Mouse (Mus musculus): Measurements from ENCODE around the gene Atp13a3.
"Not testable (repeated sequence)": the region's sequence is repeated elsewhere in the genome, so short reads cannot be mapped to it uniquely, and the experiment has no call there.

The Atp13a3 gene

GRCm38 (mm10) chr16:30405925-30406670 is at the start of gene Atp13a3:
Atp13a3 (minus strand) TSS chr16:30405975.
- no peak for DNase-seq (ENCODE audit: low spot score in 2 of 2)

DNA sequence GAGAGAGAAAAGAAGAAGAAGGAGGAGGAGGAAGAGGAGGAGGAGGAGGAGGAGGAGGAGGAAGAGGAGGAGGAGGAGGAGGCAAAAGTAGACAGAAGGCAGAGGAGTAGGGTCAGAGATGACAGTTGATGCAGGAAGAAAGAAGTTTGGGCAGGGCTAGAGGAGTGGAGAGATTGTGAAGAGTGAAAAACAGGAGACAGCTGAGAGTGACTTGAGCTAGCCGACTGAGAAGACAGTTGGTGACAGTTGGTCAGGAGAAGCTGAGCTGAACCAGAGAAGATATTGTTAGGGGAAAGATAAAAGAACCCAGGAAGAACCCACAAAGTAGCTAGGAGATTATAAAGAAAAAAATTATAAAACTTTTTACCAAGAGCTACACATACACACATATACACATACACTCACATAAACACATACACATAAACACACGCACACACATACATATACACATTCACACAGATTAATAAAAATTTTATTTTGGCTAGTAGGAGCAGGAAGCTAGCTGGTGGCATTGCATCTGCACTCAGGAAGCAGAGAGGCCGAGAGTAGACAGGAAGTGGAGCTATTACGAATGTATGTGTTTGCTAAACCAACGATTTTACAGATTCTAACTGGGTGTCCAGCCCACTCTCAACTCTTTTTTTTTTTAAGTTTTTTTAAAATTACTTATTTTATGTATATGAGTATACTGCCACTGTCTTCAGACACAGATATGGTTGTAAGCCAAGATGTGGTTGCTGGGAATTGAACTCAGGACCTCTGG is 47.6 kb upstream of the Atp13a3 start:
- DNase-seq (ENCODE audit: low spot score in 2 of 2), result no peak

DNA sequence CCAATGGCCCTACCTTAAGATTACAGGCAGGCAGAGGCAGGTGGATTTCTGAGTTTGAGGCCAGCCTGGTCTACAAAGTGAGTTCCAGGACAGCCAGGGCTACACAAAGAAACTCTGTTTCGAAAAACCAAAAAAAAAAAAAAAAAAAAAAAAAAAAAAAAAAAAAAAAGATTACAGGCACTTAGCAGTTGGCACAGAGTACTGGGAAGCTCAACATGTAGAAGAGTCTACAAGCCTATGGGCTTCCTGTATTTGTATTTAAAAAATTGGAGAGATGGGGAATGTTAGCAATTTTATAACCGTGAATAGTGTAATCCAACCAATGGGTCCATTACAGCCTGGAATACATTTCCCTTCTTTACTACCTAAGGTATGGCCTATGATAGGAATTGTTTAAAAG is 45.4 kb upstream of the Atp13a3 start:
- not testable (repeated sequence) for DNase-seq (ENCODE audit: low spot score in 2 of 2)

DNA sequence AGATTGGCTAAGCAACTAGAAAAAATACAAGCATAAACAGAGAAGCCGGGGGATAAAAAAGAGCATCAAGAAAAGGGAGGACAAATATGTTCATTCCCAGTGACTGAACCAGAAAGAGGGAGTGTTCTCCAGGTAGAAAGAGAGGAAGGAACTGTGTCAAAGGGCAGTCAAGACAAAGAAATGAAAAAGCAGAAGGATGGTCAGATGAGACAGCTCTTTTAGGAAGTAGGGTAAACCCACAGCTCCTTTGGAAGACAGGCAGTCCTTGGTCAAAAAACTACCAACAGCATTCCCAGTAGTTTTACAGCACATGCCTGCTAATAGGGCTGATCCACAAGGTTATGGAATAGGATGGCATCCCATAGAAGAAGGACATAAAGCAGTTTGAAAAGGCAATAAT is 43.2 kb upstream of the Atp13a3 start:
- DNase-seq (ENCODE audit: low spot score in 2 of 2), result no peak

DNA sequence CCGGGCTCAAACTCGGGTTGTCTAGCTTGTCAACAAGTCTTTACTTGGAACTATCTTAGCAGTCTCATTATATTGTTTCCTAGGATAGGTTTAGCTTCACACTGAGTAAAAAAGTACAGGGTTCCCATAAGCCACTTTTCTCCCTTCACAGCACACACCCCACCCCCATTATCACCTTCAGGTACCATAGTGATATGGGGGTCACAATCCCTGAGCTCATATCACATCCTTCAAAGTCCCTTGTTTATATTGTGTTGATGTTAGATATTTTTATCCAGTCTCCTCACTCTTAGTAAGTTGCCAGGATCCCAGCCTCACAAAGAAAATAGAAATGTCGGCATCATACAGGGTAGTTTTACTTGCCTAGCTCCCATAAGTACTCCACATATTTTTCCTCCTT is 42.4 kb upstream of the Atp13a3 start:
- DNase-seq (ENCODE audit: low spot score in 2 of 2), result no peak

GRCm38 (mm10) chr16:30447642-30448041 is 41.9 kb upstream of the Atp13a3 start:
- no peak for DNase-seq (ENCODE audit: low spot score in 2 of 2)

DNA sequence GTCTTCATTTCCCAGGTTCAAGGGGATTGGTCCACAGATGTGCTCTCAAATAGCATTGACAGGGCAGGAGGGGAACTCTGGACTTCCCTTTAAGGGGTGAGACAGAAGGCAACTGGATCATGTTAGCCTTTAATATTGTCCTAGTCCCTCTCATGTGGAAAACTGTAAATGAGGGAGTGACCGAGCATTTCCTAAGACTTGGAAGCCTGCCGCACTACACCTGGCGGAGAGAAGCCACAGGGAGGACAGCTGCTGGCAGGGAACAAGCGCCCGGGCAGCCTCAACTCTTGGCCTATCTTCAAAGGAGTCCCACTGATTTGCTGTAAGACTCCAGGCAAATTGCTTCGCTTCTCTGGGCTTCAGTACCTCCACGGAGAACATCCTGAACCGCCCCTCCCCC is 37.6 kb upstream of the Atp13a3 start:
- no peak for DNase-seq (ENCODE audit: low spot score in 2 of 2)

DNA sequence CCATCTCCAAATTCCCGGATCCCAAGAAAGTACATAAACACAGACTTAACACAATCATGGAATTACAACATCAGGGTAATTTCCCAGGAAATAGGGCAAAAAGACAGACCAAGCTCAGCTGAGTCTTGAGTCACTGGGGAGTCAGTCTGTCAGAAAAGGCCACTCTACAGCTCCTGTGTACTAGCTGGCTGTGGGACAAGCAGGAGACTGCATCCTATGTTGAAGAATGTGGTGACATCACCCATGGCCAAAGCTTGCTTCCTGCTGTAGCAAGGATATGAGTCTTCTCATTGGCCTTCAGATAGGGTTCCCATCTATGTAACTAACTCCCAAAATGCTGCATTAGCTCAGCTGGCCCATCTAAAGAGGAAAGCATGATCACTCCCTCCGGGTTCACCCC is 36.7 kb upstream of the Atp13a3 start:
- DNase-seq (ENCODE audit: low spot score in 2 of 2), result no peak

DNA sequence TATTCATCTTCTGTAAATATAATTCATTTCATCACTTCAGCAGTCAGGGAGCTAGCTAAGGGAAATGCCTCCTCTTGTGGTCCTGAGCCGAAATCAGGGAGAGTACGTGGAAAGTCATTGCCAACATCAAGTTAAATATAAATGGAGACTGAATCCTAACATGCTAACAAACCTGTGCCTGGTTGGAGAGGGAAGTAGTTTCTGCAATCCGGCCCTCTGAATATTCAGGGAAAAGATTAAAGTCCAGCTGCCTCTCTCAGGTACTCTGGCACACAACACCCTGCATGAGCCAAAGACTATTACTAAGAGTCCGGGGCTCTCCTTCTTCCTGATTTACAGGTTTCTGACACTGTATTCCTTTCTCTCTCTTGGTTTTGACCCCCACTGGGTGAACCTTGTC is 35.6 kb upstream of the Atp13a3 start:
- DNase-seq (ENCODE audit: low spot score in 2 of 2), result no peak

DNA sequence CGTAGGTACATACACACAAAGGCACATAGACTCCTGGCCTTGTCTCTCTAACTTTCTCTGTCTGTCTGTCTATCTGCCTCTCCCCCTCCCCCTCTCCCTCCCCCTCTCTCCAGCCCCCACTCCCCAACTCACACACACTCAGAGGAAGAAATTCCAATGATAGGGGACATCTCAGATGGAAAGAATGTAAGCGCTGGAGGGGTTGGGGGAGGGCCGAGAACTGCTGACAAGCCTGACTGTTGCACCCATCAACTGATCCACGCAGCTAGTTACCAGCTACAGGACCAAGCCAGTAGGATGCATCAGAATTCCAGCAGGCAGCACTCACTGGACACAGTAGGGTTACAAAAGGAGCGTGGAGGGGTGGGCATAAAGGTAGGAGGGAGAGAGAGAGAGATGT is 34.1 kb upstream of the Atp13a3 start:
- no peak for DNase-seq (ENCODE audit: low spot score in 2 of 2)

DNA sequence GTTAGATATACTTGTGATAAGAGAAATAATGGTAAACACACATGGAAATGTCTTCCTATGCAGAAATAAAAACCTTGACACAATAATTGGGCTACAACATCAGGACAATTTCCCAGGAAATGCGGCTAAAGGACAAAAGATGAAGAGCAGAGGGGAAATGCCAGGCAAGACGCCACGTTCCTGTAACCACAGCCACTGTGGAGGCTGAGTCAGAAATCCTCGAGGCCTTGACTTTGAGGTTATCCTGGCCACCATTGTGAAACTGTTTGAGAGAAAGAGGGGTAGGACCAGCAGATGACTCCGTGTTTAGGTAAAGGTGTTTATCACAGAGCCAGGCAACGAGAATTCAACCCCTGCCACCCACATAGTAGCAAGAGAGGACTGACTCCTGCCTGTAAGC is 33.6 kb upstream of the Atp13a3 start:
- no peak for DNase-seq (ENCODE audit: low spot score in 2 of 2)

DNA sequence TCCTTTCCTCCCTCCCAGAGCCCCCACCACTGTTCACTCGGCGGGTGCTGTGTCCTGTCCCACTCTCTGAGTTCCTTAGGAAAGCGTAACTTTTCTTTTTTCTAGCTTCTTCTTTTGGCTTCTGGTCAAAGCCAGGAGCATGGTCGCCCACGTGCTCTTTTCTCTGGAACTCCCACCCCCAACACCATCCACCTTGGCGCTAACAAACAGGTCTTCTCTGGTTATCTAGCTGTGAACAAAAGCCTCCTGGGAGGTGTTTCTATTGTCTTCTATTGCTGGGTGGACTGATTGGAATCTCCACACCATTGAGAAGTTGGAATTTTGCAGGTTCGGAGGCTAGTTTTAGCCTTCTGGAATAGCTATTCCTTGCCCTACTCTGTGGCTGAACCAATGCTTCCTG is 30.5 kb upstream of the Atp13a3 start:
- no peak for DNase-seq (ENCODE audit: low spot score in 2 of 2)

- no peak for DNase-seq (ENCODE audit: low spot score in 2 of 2)
These were observed 29.6 kb upstream of the Atp13a3 start for GRCm38 (mm10) chr16:30435393-30435792.

GRCm38 (mm10) chr16:30433148-30433547 is 27.4 kb upstream of the Atp13a3 start:
- peak in 1 of 2 experiments; percentile 32 for DNase-seq (ENCODE audit: low spot score in 2 of 2)

- no peak for DNase-seq (ENCODE audit: low spot score in 2 of 2)
These were observed 26.3 kb upstream of the Atp13a3 start for GRCm38 (mm10) chr16:30432111-30432510.

DNA sequence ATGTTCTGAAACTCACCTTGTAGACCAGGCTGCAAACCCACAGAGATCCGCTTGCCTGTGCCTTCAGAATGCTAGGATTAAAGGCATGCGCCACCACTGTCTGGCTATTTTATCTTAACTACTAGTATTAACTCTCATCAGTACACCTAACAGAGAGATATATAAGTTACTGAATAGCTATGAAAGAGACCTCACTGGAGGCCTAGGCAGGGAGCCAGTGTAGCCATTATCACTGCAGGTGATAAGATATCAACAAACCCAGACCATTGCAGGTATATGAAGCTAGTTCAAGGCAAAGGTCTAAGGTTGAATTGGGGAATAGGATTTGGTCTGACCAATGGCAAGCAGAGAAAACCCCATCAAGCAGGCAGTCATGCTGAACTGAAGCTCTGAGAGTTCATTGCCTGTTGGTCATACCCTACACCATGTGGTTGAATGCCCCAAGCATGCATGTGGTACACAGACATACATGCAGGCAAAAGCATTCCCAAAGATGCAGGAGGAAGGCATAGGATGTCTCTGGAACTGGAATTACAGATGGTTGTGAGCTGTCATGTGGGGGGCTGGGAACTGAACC is 24.8 kb upstream of the Atp13a3 start:
- DNase-seq (ENCODE audit: low spot score in 2 of 2), result no peak

DNA sequence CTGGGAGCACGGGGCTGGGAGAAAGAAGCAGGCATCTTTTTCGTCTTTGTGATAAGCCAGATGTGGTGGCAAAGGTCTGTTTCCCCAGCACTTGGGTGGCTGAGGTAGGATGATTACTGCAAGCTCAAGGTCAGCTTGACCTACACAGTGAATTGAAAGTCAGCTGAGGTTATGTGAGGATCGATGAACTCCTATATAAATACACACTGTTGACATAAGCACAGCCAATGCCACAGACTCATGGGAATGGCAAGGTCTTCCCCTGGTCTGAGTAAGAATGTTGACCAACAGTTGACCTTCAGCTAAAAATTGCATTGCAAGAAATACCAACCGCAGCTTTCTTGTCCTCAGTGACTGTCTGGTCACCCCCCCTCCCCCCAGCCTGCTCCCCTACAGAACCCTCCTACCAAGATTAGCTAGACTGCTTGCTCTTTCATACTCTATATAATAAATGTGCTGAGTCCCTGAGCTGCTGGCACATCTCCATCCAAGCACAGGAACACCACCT is 23.0 kb upstream of the Atp13a3 start:
- DNase-seq (ENCODE audit: low spot score in 2 of 2), result no peak

DNA sequence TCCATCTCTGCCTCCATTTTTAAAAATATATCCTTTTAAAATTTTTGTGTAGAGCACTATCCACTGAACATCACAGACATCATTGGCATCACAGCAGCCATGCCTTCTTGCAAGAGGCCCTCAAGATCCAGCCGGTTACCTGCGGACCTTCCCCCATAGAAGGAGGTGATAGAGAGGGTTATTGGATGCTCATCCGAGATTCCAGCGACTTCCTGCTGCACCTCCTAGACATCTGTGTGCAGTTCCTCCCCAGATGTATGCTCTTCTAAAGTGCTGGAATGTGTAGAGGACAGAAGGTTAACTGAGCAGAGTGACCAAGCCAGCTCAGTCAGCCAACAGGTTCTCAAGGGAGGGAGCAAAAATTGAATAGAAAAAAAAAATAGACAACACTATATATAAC is 21.7 kb upstream of the Atp13a3 start:
- DNase-seq (ENCODE audit: low spot score in 2 of 2), result no peak

GRCm38 (mm10) chr16:30427003-30427402 is 21.2 kb upstream of the Atp13a3 start:
- DNase-seq (ENCODE audit: low spot score in 2 of 2), result no peak

DNA sequence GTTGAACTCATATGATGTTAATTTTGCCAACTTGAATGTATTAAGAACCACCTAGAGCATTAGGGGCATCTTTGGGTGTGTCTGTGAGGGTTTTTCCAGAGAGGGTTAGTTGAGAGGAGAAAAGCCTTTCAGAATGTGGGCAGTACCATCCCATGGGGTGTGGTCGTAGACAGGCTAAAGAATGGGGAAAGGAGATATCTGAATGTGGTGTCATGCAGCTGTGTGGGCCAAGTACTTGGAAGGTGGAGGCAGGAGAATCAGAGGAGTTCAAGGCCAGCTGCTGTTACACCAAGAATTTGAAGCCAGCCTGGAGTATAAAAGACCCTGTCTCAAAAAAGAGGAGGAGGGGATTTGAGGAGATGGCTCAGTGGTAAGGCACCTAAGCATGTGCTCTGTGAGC is 20.2 kb upstream of the Atp13a3 start:
- peak in 1 of 2 experiments; percentile 19 for DNase-seq (ENCODE audit: low spot score in 2 of 2)

- no peak for DNase-seq (ENCODE audit: low spot score in 2 of 2)
These were observed 18.3 kb upstream of the Atp13a3 start for GRCm38 (mm10) chr16:30424053-30424452.

DNA sequence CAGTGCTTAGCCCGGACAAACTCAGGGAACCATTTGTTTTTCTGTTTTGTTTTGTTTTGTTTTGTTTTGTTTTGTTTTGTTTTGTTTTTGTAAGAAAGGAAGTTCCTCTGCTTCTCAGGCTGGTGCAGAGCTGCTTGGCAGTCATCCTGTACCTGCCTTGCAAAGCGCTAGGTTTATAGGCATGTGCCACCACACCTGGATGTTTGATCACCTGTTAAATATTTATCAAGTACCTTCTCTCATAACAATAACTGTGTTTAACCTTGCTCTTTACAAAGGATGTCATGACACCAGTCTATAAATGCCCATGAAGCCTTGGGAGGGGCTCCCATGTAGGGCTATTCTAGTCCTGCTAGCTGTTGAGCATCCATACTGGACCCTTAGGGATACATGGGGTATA is 10.9 kb upstream of the Atp13a3 start:
- no peak for DNase-seq (ENCODE audit: low spot score in 2 of 2)

GRCm38 (mm10) chr16:30416284-30416683 is 10.5 kb upstream of the Atp13a3 start:
- DNase-seq (ENCODE audit: low spot score in 2 of 2), result peak; percentile 22 to 31

All from spleen, postnatal 36 days (tissue).